Mouse (Mus musculus) stomach, embryonic 15.5 days (tissue): ENCODE data around the gene Rnf44. TPM values are rescaled to one million over a fixed set of nuclear protein-coding genes. Genes with fewer than 3 reads are reported as not detected.
A peak's percentile ranks its signal among the peaks of the same experiment; 100 is the strongest.

Source experiments
- ATAC-seq: fragments of 200-750 bp; cut with Nextera tagmentation; 2 replicates; pipeline ENCODE4 v1.8.0; 2017; ENCODE audit warnings: low read depth, moderate number of reproducible peaks, moderate TSS enrichment; ENCODE audit not compliant: insufficient read depth, low FRiP score
- H3K27ac ChIP-seq: fragments of 300-500 bp; sonication (generic); 2 replicates; pipeline ENCODE4 v1.5.1; 2015; ENCODE audit warnings: mild to moderate bottlenecking, inconsistent platforms
- H3K27me3 ChIP-seq: fragments of 300-500 bp; sonication (generic); replicated peaks from 2 replicates; pipeline ENCODE4 v1.6.1; 2015; ENCODE audit warnings: inconsistent platforms
- H3K36me3 ChIP-seq: fragments of 300-500 bp; sonication (generic); 2 replicates; pipeline ENCODE4 v1.6.1; 2015; ENCODE audit warnings: inconsistent platforms
- H3K4me1 ChIP-seq: fragments of 300-500 bp; sonication (generic); 2 replicates; pipeline ENCODE4 v1.6.1; 2015; ENCODE audit warnings: inconsistent platforms
- H3K4me2 ChIP-seq: fragments of 300-500 bp; sonication (generic); 2 replicates; pipeline ENCODE4 v1.6.1; 2015; ENCODE audit warnings: mild to moderate bottlenecking, inconsistent platforms
- H3K4me3 ChIP-seq: fragments of 300-500 bp; sonication (generic); replicated peaks from 2 replicates; pipeline ENCODE4 v1.5.1; 2015; ENCODE audit warnings: inconsistent platforms
- H3K9ac ChIP-seq: fragments of 300-500 bp; sonication (generic); 2 replicates; pipeline ENCODE4 v1.6.1; 2015; ENCODE audit warnings: inconsistent platforms
- H3K9me3 ChIP-seq: fragments of 300-500 bp; sonication (generic); 2 replicates; pipeline ENCODE4 v1.6.1; 2016; ENCODE audit warnings: inconsistent platforms
- WGBS: fragments of 180-500 bp; shearing (Covaris S2); methylation state at CpG from one replicate; pipeline ENCODE4 v1.1.7; 2015; 5-methylcytosine and 5-hydroxymethylcytosine counted together
- polyA plus RNA-seq: library from polyadenylated mRNA; unstranded; fragments of >200 nt; fragmentation: Nextera tagmentation; extraction: Ambion mirVana; gene quantifications from 2 replicates; pipeline ENCODE4 v1.2.1, GENCODE M21; 2015

The Rnf44 gene
- polyA plus RNA-seq, 1 experiment from 2014 or later, result 69.1 TPM

- ATAC-seq, result no peak
- no peak overlapping the region for H3K4me2 ChIP-seq
- H3K36me3 ChIP-seq, result peaks cover 40% of the 10 kb centered on the region
- WGBS, result 54% methylated on average over 5 of the region's 5 CpGs
- no peaks in the 10 kb centered on the region for H3K9me3 ChIP-seq
- H3K27ac ChIP-seq, result peak overlapping the region; percentile 59; the same call in 1 of the 2 replicates
- H3K27me3 ChIP-seq, result no peaks in the 10 kb centered on the region
- no peak overlapping the region for H3K4me3 ChIP-seq
- no peak overlapping the region for H3K9ac ChIP-seq
- H3K4me1 ChIP-seq, result no peaks in the 10 kb centered on the region
Measured at GRCm38 (mm10) chr13:54660877-54661276, 32.8 kb downstream of the Rnf44 start.

GRCm38 (mm10) chr13:54650461-54650860 is 43.2 kb downstream of the Rnf44 start:
- no peaks in the 10 kb centered on the region for H3K27me3 ChIP-seq
- no peak overlapping the region for H3K4me3 ChIP-seq
- no peak overlapping the region for H3K4me2 ChIP-seq
- 94% methylated on average over 3 of the region's 3 CpGs for WGBS
- H3K27ac ChIP-seq, result no peak overlapping the region
- peaks cover 73% of the 10 kb centered on the region for H3K36me3 ChIP-seq
- H3K9ac ChIP-seq, result no peak overlapping the region
- H3K4me1 ChIP-seq, result no peaks in the 10 kb centered on the region
- ATAC-seq, result no peak
- no peaks in the 10 kb centered on the region for H3K9me3 ChIP-seq

GRCm38 (mm10) chr13:54635011-54635410 is 58.7 kb downstream of the Rnf44 start:
- Histone ChIP-seq H3K36me3 (peaks cover 7% of the 10 kb centered on the region; the same call in 1 of the 2 replicates), H3K4me2 (no peak overlapping the region), H3K4me3 (no peak overlapping the region), H3K9me3 (no peaks in the 10 kb centered on the region), H3K27ac (no peak overlapping the region), H3K4me1 (no peaks in the 10 kb centered on the region), H3K27me3 (no peaks in the 10 kb centered on the region), H3K9ac (no peak overlapping the region)
- 90% methylated on average over 3 of the region's 3 CpGs for WGBS
- ATAC-seq, result no peak

- H3K36me3 ChIP-seq, result 0 out of 2 replicates have a peak, but pooled peaks cover 3% of the 10 kb centered on the region
- no peak for ATAC-seq
- 40% methylated on average over 3 of the region's 3 CpGs for WGBS
Measured at GRCm38 (mm10) chr13:54632731-54633277, 60.9 kb downstream of the Rnf44 start.

More at GRCm38 (mm10) chr13:54632731-54633277, 60.9 kb downstream of the Rnf44 start:
- Histone ChIP-seq H3K4me3 (no peak overlapping the region), H3K27me3 (no peaks in the 10 kb centered on the region), H3K9ac (no peak overlapping the region), H3K27ac (no peak overlapping the region), H3K4me2 (no peak overlapping the region), H3K4me1 (no peaks in the 10 kb centered on the region), H3K9me3 (no peaks in the 10 kb centered on the region)

Other genes with a start within 250 kb of the Rnf44 start
- gene Thoc3, start 225.1 kb downstream of the Rnf44 start, polyA plus RNA-seq, result 104 and 109 TPM in 2 replicates
- gene Simc1, start 190.1 kb downstream of the Rnf44 start, polyA plus RNA-seq, result 8.7 and 9.7 TPM in 2 replicates
- 109 and 115 TPM in 2 replicates for gene 4833439L19Rik, start 128.5 kb downstream of the Rnf44 start, polyA plus RNA-seq
- gene Arl10, start 118.9 kb downstream of the Rnf44 start, polyA plus RNA-seq, result 25.9 and 26.3 TPM in 2 replicates
- gene Nop16, start 103.8 kb downstream of the Rnf44 start, polyA plus RNA-seq, result 85.9 and 88.2 TPM in 2 replicates
- 193 and 207 TPM in 2 replicates for gene Higd2a, start 103.7 kb downstream of the Rnf44 start, polyA plus RNA-seq
- gene Cltb, start 82.6 kb downstream of the Rnf44 start, polyA plus RNA-seq, result 62.5 and 82.6 TPM in 2 replicates
- gene Faf2, start 72.1 kb downstream of the Rnf44 start, polyA plus RNA-seq, result 69.9 and 75.3 TPM in 2 replicates
- 7.9 and 8.7 TPM in 2 replicates for gene Cdhr2, start 7.6 kb upstream of the Rnf44 start, polyA plus RNA-seq
- gene Gprin1, start 56.0 kb upstream of the Rnf44 start, polyA plus RNA-seq, result 0.77 and 0.80 TPM in 2 replicates
- gene Sncb, start 72.7 kb upstream of the Rnf44 start, polyA plus RNA-seq, result 0.21 and 0.37 TPM in 2 replicates
- not detected in 2 replicates for gene Eif4e1b, start 90.1 kb upstream of the Rnf44 start, polyA plus RNA-seq
- 14.7 and 15.6 TPM in 2 replicates for gene Tspan17, start 95.5 kb upstream of the Rnf44 start, polyA plus RNA-seq